Mouse (Mus musculus): ENCODE results near the gene Zbtb26. TPM values are rescaled to one million over a fixed set of nuclear protein-coding genes. Genes with fewer than 3 reads are reported as not detected.

Zbtb26 gene
- total RNA-seq, 2 experiments from 2014 or later = 9.2 to 11.4 TPM

- intact Hi-C loops (cut with DNase I) = no loop called here
- DNase-seq (ENCODE audit: extremely low spot score in 1 of 2, low spot score in 2 of 2) = no peak
- Histone ChIP-seq H3K4me3 (peak overlapping the region; percentile 78), H3K27ac (peak overlapping the region; percentile 93)
- no peak for TF ChIP-seq CTCF (IDR thresholded peaks at IDR 0.05)
Measured at GRCm38 (mm10) chr2:37431609-37432008, 11.3 kb downstream of the Zbtb26 start.

- DNase-seq (ENCODE audit: extremely low spot score in 1 of 2, low spot score in 2 of 2) = peak; percentile 77 to 83
- intact Hi-C loops (cut with DNase I) = no loop called here
- peak overlapping the region; percentile 78 for H3K4me3 ChIP-seq
- TF ChIP-seq CTCF (IDR thresholded peaks at IDR 0.05) = no peak; the same call in 1 of the 2 replicates
- peak overlapping the region; percentile 93 for H3K27ac ChIP-seq
Measured at GRCm38 (mm10) chr2:37430593-37431464, 12.1 kb downstream of the Zbtb26 start.

- intact Hi-C loops (cut with DNase I) = loop anchor here (5.0 kb wide), 1 partner anchor 64 kb away; no protein-coding TSS in a partner anchor
- no peak overlapping the region; the same call in 1 of the 2 replicates for H3K4me3 ChIP-seq
- no peak for DNase-seq (ENCODE audit: extremely low spot score in 1 of 2, low spot score in 2 of 2)
- no peak; the same call in 1 of the 2 replicates for TF ChIP-seq CTCF (IDR thresholded peaks at IDR 0.05)
- peak overlapping the region; percentile 98 for H3K27ac ChIP-seq
Measured at GRCm38 (mm10) chr2:37423671-37424070, 19.3 kb downstream of the Zbtb26 start.

GRCm38 (mm10) chr2:37422306-37423304 lies 20.3 kb downstream of the Zbtb26 start, which contains the start of gene Rc3h2:
Rc3h2 (minus strand) TSS chr2:37422903.
- H3K27ac ChIP-seq = peak within 1 kb of the TSS; percentile 98
- intact Hi-C loops (cut with DNase I) = loop anchor here (5.0 kb wide), 1 partner anchor 65 kb away; no protein-coding TSS in a partner anchor
- no peak; the same call in 1 of the 2 replicates for TF ChIP-seq CTCF (IDR thresholded peaks at IDR 0.05)
- peak within 1 kb of the TSS; percentile 88 for H3K4me3 ChIP-seq
- peak; percentile 92 to 94 for DNase-seq (ENCODE audit: extremely low spot score in 1 of 2, low spot score in 2 of 2)

GRCm38 (mm10) chr2:37421903-37422302 lies 21.0 kb downstream of the Zbtb26 start:
- Histone ChIP-seq H3K27ac (peak overlapping the region; percentile 98), H3K4me3 (peak overlapping the region; percentile 88)
- no peak for TF ChIP-seq CTCF (IDR thresholded peaks at IDR 0.05)
- intact Hi-C loops (cut with DNase I) = loop anchor here (5.0 kb wide), 1 partner anchor 65 kb away; no protein-coding TSS in a partner anchor
- no peak for DNase-seq (ENCODE audit: extremely low spot score in 1 of 2, low spot score in 2 of 2)

GRCm38 (mm10) chr2:37395539-37395938 lies 47.4 kb downstream of the Zbtb26 start:
- TF ChIP-seq CTCF (IDR thresholded peaks at IDR 0.05) = peak; percentile 45
- intact Hi-C loops (cut with DNase I) = no loop called here
- no peak for DNase-seq (ENCODE audit: extremely low spot score in 1 of 2, low spot score in 2 of 2)
- Histone ChIP-seq H3K4me3 (no peak overlapping the region), H3K27ac (no peak overlapping the region)

GRCm38 (mm10) chr2:37382921-37383320 lies 60.0 kb downstream of the Zbtb26 start:
- H3K27ac ChIP-seq = no peak overlapping the region
- intact Hi-C loops (cut with DNase I) = loop anchor here (5.0 kb wide), 2 partner anchors 34 to 104 kb away; no protein-coding TSS in a partner anchor
- DNase-seq (ENCODE audit: extremely low spot score in 1 of 2, low spot score in 2 of 2) = no peak
- no peak for TF ChIP-seq CTCF (IDR thresholded peaks at IDR 0.05)
- H3K4me3 ChIP-seq = no peak overlapping the region

Other genes starting within 250 kb of the Zbtb26 start
- not detected for gene Olfr366, start 231.6 kb downstream of the Zbtb26 start, total RNA-seq (2021)
- gene Olfr368, start 116.6 kb downstream of the Zbtb26 start, total RNA-seq (2021) = not detected
- 10 to 100 TPM; 25.3 TPM for gene Pdcl, start 83.8 kb downstream of the Zbtb26 start, total RNA-seq (2021)
- 10 to 100 TPM; 81.4 to 81.6 TPM for gene Rc3h2, start 20.2 kb downstream of the Zbtb26 start, total RNA-seq (2021)
- 10 to 100 TPM; 13.5 to 13.8 TPM for gene Zbtb6, start within 50 bp of the Zbtb26 start, total RNA-seq (2021)
- gene Rabgap1, start 144 bp upstream of the Zbtb26 start, total RNA-seq (2021) = 10 to 100 TPM; 89.1 to 92.2 TPM
- gene Gpr21, start 73.2 kb upstream of the Zbtb26 start, total RNA-seq (2021) = 1 to 10 TPM; 5.6 to 5.7 TPM

Data from left cerebral cortex, adult 2 months (tissue).